Mouse (Mus musculus) lung, postnatal 0 days (tissue): Measurements from ENCODE around the gene Il1rn.

Source experiments
- CTCF ChIP-seq: IDR thresholded peaks from 2 replicates; pipeline ENCODE4 v1.5.1; 2016; ENCODE audit warnings: antibody characterized with exemption, mild to moderate bottlenecking
- EP300 ChIP-seq: IDR thresholded peaks from 2 replicates; pipeline ENCODE4 v1.6.1; 2016; ENCODE audit warnings: antibody characterized with exemption, mild to moderate bottlenecking, control low read depth

GRCm38 (mm10) chr2:24400711-24401110, 64.1 kb downstream of the Il1rn start:
- TF ChIP-seq CTCF (no peak), EP300 (no peak)
